Mouse (Mus musculus): ENCODE measurements at regions not wholly inside any gene's neighbourhood (a gene's known extent, or its start where the extent isn't known, plus 50 kb on each side); places are given as distances from the start of the nearest gene placed in this dataset.
A peak's percentile ranks its signal among the peaks of the same experiment; 100 is the strongest.

- H3K27ac ChIP-seq (replicated peaks) = no peak overlapping the region
- ATAC-seq (ENCODE audit: insufficient read depth) = no peak
- H3K9me3 ChIP-seq (replicated peaks) = no peaks in the 10 kb centered on the region
- no peak overlapping the region for H3K4me2 ChIP-seq
- no peak overlapping the region for H3K9ac ChIP-seq
- H3K4me3 ChIP-seq (replicated peaks) = no peak overlapping the region
- WGBS (ENCODE audit: insufficient replicate concordance) = 64% methylated on average over 5 of the region's 5 CpGs
- H3K4me1 ChIP-seq (replicated peaks) = no peaks in the 10 kb centered on the region
- no peaks in the 10 kb centered on the region for H3K36me3 ChIP-seq (replicated peaks)
- no peaks in the 10 kb centered on the region for H3K27me3 ChIP-seq
Measured at GRCm38 (mm10) chr1:152165490-152165905, 75.6 kb upstream of the 1700025G04Rik start.

- Histone ChIP-seq H3K27me3 (no peaks in the 10 kb centered on the region), H3K4me1 (replicated peaks) (no peaks in the 10 kb centered on the region), H3K36me3 (replicated peaks) (no peaks in the 10 kb centered on the region), H3K4me3 (replicated peaks) (no peak overlapping the region), H3K4me2 (no peak overlapping the region), H3K9ac (no peak overlapping the region), H3K9me3 (replicated peaks) (no peaks in the 10 kb centered on the region), H3K27ac (replicated peaks) (no peak overlapping the region)
- ATAC-seq (ENCODE audit: insufficient read depth) = no peak
- 41% methylated on average over 12 of the region's 12 CpGs for WGBS (ENCODE audit: insufficient replicate concordance)
Measured at GRCm38 (mm10) chr1:152164843-152165489, 75.0 kb upstream of the 1700025G04Rik start.

- 53% methylated on average over 5 of the region's 5 CpGs for WGBS (ENCODE audit: insufficient replicate concordance)
- ATAC-seq (ENCODE audit: insufficient read depth) = no peak
- H3K4me2 ChIP-seq = no peak overlapping the region
Measured at GRCm38 (mm10) chr1:152164212-152164611, 74.3 kb upstream of the 1700025G04Rik start.

GRCm38 (mm10) chr1:152152474-152152873, 62.5 kb upstream of the 1700025G04Rik start:
- Histone ChIP-seq H3K9ac (no peak overlapping the region), H3K4me2 (no peak overlapping the region), H3K36me3 (replicated peaks) (no peaks in the 10 kb centered on the region), H3K27me3 (no peaks in the 10 kb centered on the region), H3K27ac (replicated peaks) (no peak overlapping the region), H3K9me3 (replicated peaks) (no peaks in the 10 kb centered on the region), H3K4me1 (replicated peaks) (no peaks in the 10 kb centered on the region), H3K4me3 (replicated peaks) (no peak overlapping the region)
- 25% methylated on average over 5 of the region's 5 CpGs for WGBS (ENCODE audit: insufficient replicate concordance)
- 0 out of 2 replicates have a peak, but pooled peaks have one; percentile 12 for ATAC-seq (ENCODE audit: insufficient read depth)

More at GRCm38 (mm10) chr1:152164212-152164611, 74.3 kb upstream of the 1700025G04Rik start:
- H3K4me1 ChIP-seq (replicated peaks) = no peaks in the 10 kb centered on the region
- H3K4me3 ChIP-seq (replicated peaks) = no peak overlapping the region
- H3K27ac ChIP-seq (replicated peaks) = no peak overlapping the region
- no peaks in the 10 kb centered on the region for H3K36me3 ChIP-seq (replicated peaks)
- H3K9ac ChIP-seq = no peak overlapping the region
- no peaks in the 10 kb centered on the region for H3K9me3 ChIP-seq (replicated peaks)
- no peaks in the 10 kb centered on the region for H3K27me3 ChIP-seq

GRCm38 (mm10) chr1:152148731-152149130, 58.8 kb upstream of the 1700025G04Rik start:
- no peak overlapping the region for H3K27ac ChIP-seq (replicated peaks)
- no peak overlapping the region for H3K9ac ChIP-seq
- no peaks in the 10 kb centered on the region for H3K4me1 ChIP-seq (replicated peaks)
- no peak for ATAC-seq (ENCODE audit: insufficient read depth)
- no peak overlapping the region for H3K4me3 ChIP-seq (replicated peaks)
- no peak overlapping the region for H3K4me2 ChIP-seq
- H3K27me3 ChIP-seq = no peaks in the 10 kb centered on the region
- no peaks in the 10 kb centered on the region for H3K36me3 ChIP-seq (replicated peaks)
- H3K9me3 ChIP-seq (replicated peaks) = no peaks in the 10 kb centered on the region
- WGBS (ENCODE audit: insufficient replicate concordance) = 64% methylated on average over 3 of the region's 3 CpGs

GRCm38 (mm10) chr1:152140175-152140574, 50.2 kb upstream of the 1700025G04Rik start:
- Histone ChIP-seq H3K27me3 (no peaks in the 10 kb centered on the region), H3K4me2 (no peak overlapping the region), H3K36me3 (replicated peaks) (no peaks in the 10 kb centered on the region), H3K9me3 (replicated peaks) (no peaks in the 10 kb centered on the region), H3K27ac (replicated peaks) (no peak overlapping the region), H3K4me1 (replicated peaks) (no peaks in the 10 kb centered on the region), H3K4me3 (replicated peaks) (no peak overlapping the region), H3K9ac (no peak overlapping the region)
- 51% methylated on average over 5 of the region's 5 CpGs for WGBS (ENCODE audit: insufficient replicate concordance)
- no peak for ATAC-seq (ENCODE audit: insufficient read depth)
